Mouse (Mus musculus): ENCODE measurements around the gene Twist2.

Gene Twist2

GRCm38 (mm10) chr1:91872388-91873059 is 71.3 kb downstream of the Twist2 start:
- in situ Hi-C loops (cut with MboI, MseI) = loop anchor here in 1 of 2 experiments (25.0 kb wide), 1 partner anchor 1140 kb away; the partner anchor contains the start of gene Aqp12

GRCm38 (mm10) chr1:91873572-91874285 is 72.5 kb downstream of the Twist2 start:
- in situ Hi-C loops (cut with MboI, MseI) = loop anchor here in 1 of 2 experiments (25.0 kb wide), 1 partner anchor 1139 kb away; the partner anchor contains the start of gene Aqp12

GRCm38 (mm10) chr1:91874633-91875032 is 73.4 kb downstream of the Twist2 start:
- in situ Hi-C loops (cut with MboI, MseI) = loop anchor here in 1 of 2 experiments (5.0 to 25.0 kb wide), 2 partner anchors 67 to 1138 kb away; partner anchors contain the start of gene Aqp12

- in situ Hi-C loops (cut with MboI, MseI) = loop anchor here in 1 of 2 experiments (5.0 kb wide), 1 partner anchor 68 kb away; no protein-coding TSS in a partner anchor
Observed at GRCm38 (mm10) chr1:91875042-91875720, 73.9 kb downstream of the Twist2 start.

- in situ Hi-C loops (cut with MboI, MseI) = loop anchor here in 1 of 2 experiments (5.0 kb wide), 1 partner anchor 71 kb away; no protein-coding TSS in a partner anchor
Observed at GRCm38 (mm10) chr1:91878696-91879095, 77.4 kb downstream of the Twist2 start.

- in situ Hi-C loops (cut with MboI, MseI) = no loop called here
Observed at GRCm38 (mm10) chr1:91880156-91880555, 78.9 kb downstream of the Twist2 start.

- in situ Hi-C loops (cut with MboI, MseI) = no loop called here
Observed at GRCm38 (mm10) chr1:91880899-91881298, 79.6 kb downstream of the Twist2 start.

GRCm38 (mm10) chr1:91883115-91883514 is 81.9 kb downstream of the Twist2 start:
- in situ Hi-C loops (cut with MboI, MseI) = no loop called here

- in situ Hi-C loops (cut with MboI, MseI) = loop anchor here in 1 of 2 experiments (10.0 kb wide), 1 partner anchor 711 kb away; the partner anchor contains the start of gene Olfr1410
Observed at GRCm38 (mm10) chr1:91893598-91893997, 92.3 kb downstream of the Twist2 start.

GRCm38 (mm10) chr1:91894286-91894685 is 93.0 kb downstream of the Twist2 start:
- in situ Hi-C loops (cut with MboI, MseI) = loop anchor here in 1 of 2 experiments (10.0 kb wide), 1 partner anchor 711 kb away; the partner anchor contains the start of gene Olfr1410

GRCm38 (mm10) chr1:91897078-91897477 is 95.8 kb downstream of the Twist2 start:
- in situ Hi-C loops (cut with MboI, MseI) = loop anchor here in 1 of 2 experiments (10.0 kb wide), 1 partner anchor 708 kb away; the partner anchor contains the start of gene Olfr1410

Measured in T-helper 17 cell (primary cell).